Mouse (Mus musculus) lung, postnatal 0 days (tissue): ENCODE data around the gene Dlgap1. TPM values are rescaled to one million over a fixed set of nuclear protein-coding genes. Genes with fewer than 3 reads are reported as not detected.

ENCODE experiments used
- ATAC-seq: fragments of 200-750 bp; cut with Nextera tagmentation; 2 replicates; pipeline ENCODE4 v1.8.0; 2017; ENCODE audit warnings: moderate library complexity
- DNase-seq: peaks from one replicate; pipeline ENCODE4 v3.0.0-alpha.2; 2016; ENCODE audit warnings: low spot score
- H3K27ac ChIP-seq: fragments of 300-500 bp; sonication (generic); 2 replicates; pipeline ENCODE4 v1.5.1; 2014; ENCODE audit warnings: antibody characterized with exemption, mild to moderate bottlenecking, low read length, mixed read lengths
- H3K27me3 ChIP-seq: fragments of 300-500 bp; sonication (generic); replicated peaks from 2 replicates; pipeline ENCODE4 v1.6.1; 2014; ENCODE audit warnings: low read length, mixed read lengths; ENCODE audit not compliant: insufficient read depth
- H3K36me3 ChIP-seq: fragments of 300-500 bp; sonication (generic); 2 replicates; pipeline ENCODE4 v1.6.1; 2014; ENCODE audit warnings: low read length, mixed read lengths; ENCODE audit not compliant: insufficient read depth
- H3K4me1 ChIP-seq: fragments of 300-500 bp; sonication (generic); 2 replicates; pipeline ENCODE4 v1.6.1; 2014; ENCODE audit warnings: antibody characterized with exemption, low read depth, low read length, mixed read lengths; ENCODE audit not compliant: insufficient read depth
- H3K4me2 ChIP-seq: fragments of 300-500 bp; sonication (generic); replicated peaks from 2 replicates; pipeline ENCODE4 v1.6.1; 2014; ENCODE audit warnings: low read depth, mild to moderate bottlenecking, low read length, moderate library complexity, mixed read lengths
- H3K4me3 ChIP-seq: fragments of 300-500 bp; sonication (generic); 2 replicates; pipeline ENCODE4 v1.5.1; 2014; ENCODE audit warnings: low read depth, low read length
- H3K9ac ChIP-seq: fragments of 300-500 bp; sonication (generic); replicated peaks from 2 replicates; pipeline ENCODE4 v1.6.1; 2014; ENCODE audit warnings: low read depth, mild to moderate bottlenecking
- H3K9me3 ChIP-seq: fragments of 300-500 bp; sonication (generic); 2 replicates; pipeline ENCODE4 v1.6.1; 2016; ENCODE audit warnings: low read length, mixed read lengths
- CTCF ChIP-seq: IDR thresholded peaks from 2 replicates; pipeline ENCODE4 v1.5.1; 2016; ENCODE audit warnings: antibody characterized with exemption, mild to moderate bottlenecking
- EP300 ChIP-seq: IDR thresholded peaks from 2 replicates; pipeline ENCODE4 v1.6.1; 2016; ENCODE audit warnings: antibody characterized with exemption, mild to moderate bottlenecking, control low read depth
- WGBS: fragments of 180-500 bp; shearing (Covaris S2); extraction: QIAGEN DNeasy Blood & Tissue Kit; methylation state at CpG from one replicate; pipeline ENCODE4 v1.1.7; 2014; 5-methylcytosine and 5-hydroxymethylcytosine counted together
- polyA plus RNA-seq: library from polyadenylated mRNA; unstranded; fragments of >200 nt; fragmentation: Nextera tagmentation; extraction: Ambion mirVana; gene quantifications from 2 replicates; pipeline ENCODE4 v1.2.1, GENCODE M21; 2015

The Dlgap1 gene
- polyA plus RNA-seq, 1 experiment from 2014 or later: 0.26 TPM

DNA sequence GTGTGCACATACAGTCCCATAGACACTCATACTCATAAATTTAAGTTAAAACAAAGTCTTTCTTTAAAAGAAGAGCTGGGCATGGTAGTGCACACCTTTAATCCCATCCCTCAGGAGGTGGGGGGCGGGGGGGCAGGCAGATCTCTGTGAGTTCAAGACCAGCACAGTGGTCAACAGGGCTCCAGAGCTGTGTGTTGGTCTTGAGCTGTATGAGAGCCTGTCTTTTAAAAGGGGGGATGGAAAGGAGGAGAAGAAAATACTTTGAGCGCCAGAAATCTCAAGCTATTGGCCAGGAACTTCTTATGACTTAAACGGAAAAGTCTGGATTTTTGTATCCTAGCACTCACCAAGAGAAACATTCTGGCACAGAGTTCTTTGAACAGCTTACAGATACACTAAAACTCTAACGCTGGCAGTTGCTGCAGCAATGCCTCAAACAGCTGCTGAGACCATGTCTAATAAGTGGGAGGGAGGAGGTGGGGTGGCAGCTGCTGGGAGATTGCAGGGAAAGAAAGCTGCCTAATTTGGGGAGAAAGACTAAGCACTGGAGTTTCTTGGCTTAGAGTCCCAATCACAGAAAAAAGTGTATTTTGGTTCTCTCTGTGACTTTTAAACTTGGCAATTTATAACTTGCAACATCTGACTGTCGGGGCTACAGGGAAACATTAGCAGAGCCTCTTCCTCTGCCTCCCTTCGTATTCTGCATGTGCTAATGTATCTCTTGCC, 660.9 kb downstream of the Dlgap1 start:
- Histone ChIP-seq H3K4me2 (no peak overlapping the region), H3K27me3 (no peaks in the 10 kb centered on the region), H3K27ac (no peak overlapping the region), H3K4me1 (no peaks in the 10 kb centered on the region), H3K9me3 (no peaks in the 10 kb centered on the region), H3K36me3 (no peaks in the 10 kb centered on the region), H3K4me3 (no peak overlapping the region), H3K9ac (no peak overlapping the region)
- DNase-seq (peak; percentile 71), ATAC-seq (peak; percentile 82)
- TF ChIP-seq EP300 (no peak), CTCF (no peak)
- 47% methylated on average over 6 of the region's 6 CpGs for WGBS

DNA sequence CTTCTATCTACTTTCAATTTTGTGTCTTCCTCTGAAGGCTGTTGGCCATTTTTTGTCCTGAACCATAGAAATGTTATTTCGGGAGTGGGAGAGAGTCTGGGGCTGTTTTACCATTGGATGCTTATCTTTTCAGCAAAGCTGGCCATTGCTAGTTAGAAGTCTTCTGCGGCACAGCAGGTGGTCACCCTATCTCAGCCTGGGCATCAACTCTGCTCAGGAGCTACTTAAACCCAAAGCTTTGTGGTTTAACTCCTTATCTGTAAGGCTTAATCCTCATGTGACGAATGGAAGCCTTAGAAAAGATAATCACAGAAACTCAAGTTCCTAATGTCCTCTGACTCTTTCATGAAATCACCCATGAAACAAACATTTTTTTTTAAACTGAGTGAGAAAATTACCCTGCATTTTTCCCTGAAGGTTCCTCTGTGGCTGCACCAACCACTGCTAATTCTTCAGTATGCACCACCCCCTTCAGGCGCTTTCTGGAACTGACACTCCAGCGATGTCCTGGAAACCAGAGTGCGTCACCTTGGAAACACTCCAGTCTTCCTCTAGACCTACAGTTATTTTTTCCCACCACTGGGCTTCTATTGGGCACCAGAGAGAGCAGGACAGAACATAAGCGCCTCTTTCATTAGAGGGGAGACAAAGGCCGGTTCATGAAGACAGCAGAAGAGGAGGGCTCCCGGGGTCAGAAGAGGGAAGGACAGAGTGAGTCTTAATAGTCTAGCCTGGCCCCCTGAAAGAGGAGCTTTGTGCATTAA, 664.5 kb downstream of the Dlgap1 start:
- Histone ChIP-seq H3K4me1 (no peaks in the 10 kb centered on the region), H3K36me3 (no peaks in the 10 kb centered on the region), H3K9me3 (no peaks in the 10 kb centered on the region), H3K4me3 (no peak overlapping the region), H3K27ac (no peak overlapping the region), H3K27me3 (no peaks in the 10 kb centered on the region; the same call in 1 of the 2 replicates), H3K9ac (no peak overlapping the region), H3K4me2 (no peak overlapping the region)
- peak; percentile 79 for DNase-seq
- peak; percentile 67 for ATAC-seq
- TF ChIP-seq EP300 (no peak), CTCF (peak; percentile 82)
- WGBS: 17% methylated on average over 9 of the region's 9 CpGs

DNA sequence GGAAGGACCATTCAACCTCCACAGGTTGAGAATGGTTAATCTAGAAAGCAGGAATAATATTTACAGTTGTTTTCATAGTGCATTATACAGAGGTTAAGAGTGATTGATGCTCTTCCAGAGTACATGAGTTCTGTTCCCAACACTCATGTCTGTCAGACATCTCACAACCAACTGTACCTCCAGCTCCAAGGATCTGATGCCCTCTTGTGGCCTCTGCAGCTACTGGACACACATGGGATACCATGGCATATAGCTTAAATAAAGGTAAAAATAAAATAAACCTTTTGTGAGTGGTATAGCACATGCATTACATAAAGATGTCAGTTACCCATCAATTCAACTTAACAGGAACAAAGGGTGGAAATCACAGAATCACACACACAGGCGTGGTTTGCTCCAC, 674.3 kb downstream of the Dlgap1 start:
- H3K36me3 ChIP-seq: no peaks in the 10 kb centered on the region
- 83% methylated on average over 1 of the region's 1 CpGs for WGBS
- no peak overlapping the region for H3K4me3 ChIP-seq
- H3K9ac ChIP-seq: no peak overlapping the region
- TF ChIP-seq EP300 (no peak), CTCF (0 out of 2 replicates have a peak, but pooled peaks have one; percentile 8)
- DNase-seq (no peak), ATAC-seq (no peak)
- no peaks in the 10 kb centered on the region for H3K9me3 ChIP-seq
- no peaks in the 10 kb centered on the region for H3K4me1 ChIP-seq
- no peaks in the 10 kb centered on the region for H3K27me3 ChIP-seq
- no peak overlapping the region for H3K27ac ChIP-seq
- H3K4me2 ChIP-seq: no peak overlapping the region

DNA sequence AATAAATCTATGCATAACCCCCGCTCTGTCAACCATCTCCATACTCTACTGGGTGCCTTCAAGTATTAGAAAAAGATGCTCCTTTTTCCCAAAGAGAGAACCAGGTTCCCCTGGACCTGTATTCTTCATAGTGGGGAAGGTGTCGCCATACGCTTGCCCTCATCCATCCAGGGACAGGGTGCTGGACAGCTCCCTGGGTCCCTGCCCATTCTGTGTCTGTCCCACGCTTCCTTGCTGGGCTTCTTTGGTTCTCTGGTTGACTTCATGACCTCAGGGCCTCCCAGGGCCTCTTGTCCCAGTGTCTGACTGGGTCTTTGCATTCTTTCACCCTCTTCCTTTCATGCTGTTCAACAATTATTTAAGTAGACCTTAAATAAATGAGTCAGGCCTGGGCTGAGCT, 677.8 kb downstream of the Dlgap1 start:
- no peaks in the 10 kb centered on the region for H3K36me3 ChIP-seq
- H3K9me3 ChIP-seq: no peaks in the 10 kb centered on the region
- no peak for TF ChIP-seq EP300
- TF ChIP-seq CTCF: no peak
- DNase-seq: no peak
- no peak overlapping the region for H3K9ac ChIP-seq
- H3K27me3 ChIP-seq: no peaks in the 10 kb centered on the region
- WGBS: 32% methylated on average over 4 of the region's 4 CpGs
- no peak overlapping the region for H3K4me3 ChIP-seq
- H3K4me1 ChIP-seq: no peaks in the 10 kb centered on the region
- no peak overlapping the region for H3K27ac ChIP-seq
- ATAC-seq: no peak
- no peak overlapping the region for H3K4me2 ChIP-seq

DNA sequence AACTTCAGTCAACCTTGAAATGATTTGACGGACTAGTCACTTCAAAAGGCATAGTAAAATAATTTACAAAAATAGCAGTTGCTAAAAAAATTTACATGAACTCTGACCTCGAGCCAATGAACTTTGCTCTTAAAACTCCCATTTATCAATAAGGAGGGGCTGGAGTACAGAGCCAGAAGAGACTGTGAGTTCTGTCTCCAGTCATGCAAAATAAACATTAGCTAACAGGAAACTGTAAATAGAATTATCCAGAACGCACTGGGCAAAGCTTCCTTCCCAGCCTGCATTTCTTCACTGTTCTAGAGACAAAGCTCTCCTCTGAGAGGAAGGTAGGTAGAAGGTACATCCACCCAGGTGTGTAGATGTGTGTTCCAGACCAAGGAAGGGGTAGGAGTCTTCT, 692.5 kb downstream of the Dlgap1 start:
- 52% methylated on average over 3 of the region's 3 CpGs for WGBS

DNA sequence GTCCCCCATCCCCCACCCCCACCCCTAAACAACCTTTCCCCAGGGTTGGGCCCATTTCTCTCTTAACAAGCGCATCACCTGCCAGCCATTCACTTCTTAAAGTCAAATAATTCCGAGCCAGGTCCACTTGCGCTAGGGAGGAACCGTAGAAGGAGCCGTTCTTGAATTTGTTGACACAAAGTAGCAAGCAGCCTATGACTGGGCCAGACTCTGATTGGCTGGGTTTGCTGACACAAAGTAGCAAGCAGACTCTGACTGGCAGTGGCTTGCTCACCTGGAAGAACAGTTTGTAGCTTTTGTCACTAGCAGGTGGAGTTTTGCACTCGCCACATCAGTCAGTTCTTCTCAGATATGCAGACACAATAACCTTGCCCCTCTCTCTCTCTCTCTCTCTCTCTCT, 695.1 kb downstream of the Dlgap1 start:
- Histone ChIP-seq H3K9ac (no peak overlapping the region), H3K9me3 (no peaks in the 10 kb centered on the region), H3K27me3 (no peaks in the 10 kb centered on the region), H3K36me3 (no peaks in the 10 kb centered on the region), H3K4me2 (no peak overlapping the region), H3K27ac (no peak overlapping the region), H3K4me3 (no peak overlapping the region), H3K4me1 (no peaks in the 10 kb centered on the region)
- DNase-seq (no peak), ATAC-seq (no peak)
- WGBS: 53% methylated on average over 6 of the region's 6 CpGs
- TF ChIP-seq CTCF (no peak), EP300 (no peak)

More for the DNA sequence above, 692.5 kb downstream of the Dlgap1 start:
- Histone ChIP-seq H3K27me3 (no peaks in the 10 kb centered on the region), H3K9ac (no peak overlapping the region), H3K4me3 (no peak overlapping the region), H3K4me1 (no peaks in the 10 kb centered on the region), H3K36me3 (no peaks in the 10 kb centered on the region), H3K4me2 (no peak overlapping the region), H3K9me3 (no peaks in the 10 kb centered on the region), H3K27ac (no peak overlapping the region)
- TF ChIP-seq EP300 (no peak), CTCF (no peak)
- no peak for ATAC-seq
- DNase-seq: no peak
